Mouse (Mus musculus): ENCODE results near the gene Gm10322. TPM values are rescaled to one million over a fixed set of nuclear protein-coding genes. Genes with fewer than 3 reads are reported as not detected.

Gm10322 gene
- total and polyA plus RNA-seq, 2 experiments from 2014 or later: not detected

GRCm38 (mm10) chr10:59645153-59645552 lies 29.3 kb downstream of the Gm10322 start:
- Histone ChIP-seq H3K9ac (no peak overlapping the region), H3K27me3 (ENCODE audit: insufficient read depth, low read length) (no peaks in the 10 kb centered on the region), H3K36me3 (ENCODE audit: insufficient read depth) (no peaks in the 10 kb centered on the region), H3K4me2 (ENCODE audit: low read depth) (no peak overlapping the region), H3K4me1 (ENCODE audit: insufficient read depth) (no peaks in the 10 kb centered on the region), H3K4me3 (ENCODE audit: low read depth, low read length) (no peak overlapping the region), H3K9me3 (ENCODE audit: low read length) (no peaks in the 10 kb centered on the region), H3K27ac (ENCODE audit: low read depth, low read length) (no peak overlapping the region)
- 92% methylated on average over 4 of the region's 4 CpGs for WGBS
- DNase-seq (no peak), ATAC-seq (no peak)
- no peak for TF ChIP-seq CTCF (IDR thresholded peaks at IDR 0.05; ENCODE audit: low read depth)

DNA sequence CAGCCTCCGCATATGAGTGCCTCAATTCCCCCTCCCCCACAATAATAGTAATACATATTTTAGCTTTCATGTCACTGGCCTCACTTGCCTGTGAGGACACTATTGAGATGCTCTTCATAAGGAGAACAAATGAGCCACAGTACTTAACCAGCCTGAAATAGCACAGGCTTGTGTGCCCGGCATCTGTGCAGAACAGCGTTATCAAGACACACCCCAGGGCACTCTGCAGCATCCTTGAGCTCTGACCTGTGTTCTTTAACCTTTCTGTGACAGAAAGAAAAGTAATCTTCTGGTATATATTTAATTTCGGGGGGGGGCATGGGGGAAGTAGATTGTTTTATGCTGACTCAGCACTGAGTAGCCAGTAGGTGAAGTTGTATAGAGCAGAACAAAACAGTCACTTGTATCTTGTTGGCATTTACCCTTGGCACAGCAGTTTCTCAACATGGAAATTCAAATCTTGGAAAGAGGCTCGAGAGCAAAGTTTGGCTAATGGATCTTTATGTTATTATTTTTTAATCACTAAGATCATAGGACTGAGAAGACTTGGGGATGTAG lies 31.0 kb downstream of the Gm10322 start:
- Histone ChIP-seq H3K36me3 (ENCODE audit: insufficient read depth) (no peaks in the 10 kb centered on the region), H3K4me2 (ENCODE audit: low read depth) (no peak overlapping the region), H3K27me3 (ENCODE audit: insufficient read depth, low read length) (no peaks in the 10 kb centered on the region), H3K9ac (no peak overlapping the region), H3K4me3 (ENCODE audit: low read depth, low read length) (no peak overlapping the region), H3K4me1 (ENCODE audit: insufficient read depth) (no peaks in the 10 kb centered on the region), H3K9me3 (ENCODE audit: low read length) (no peaks in the 10 kb centered on the region), H3K27ac (ENCODE audit: low read depth, low read length) (no peak overlapping the region)
- ATAC-seq (no peak), DNase-seq (no peak)
- no peak for TF ChIP-seq CTCF (IDR thresholded peaks at IDR 0.05; ENCODE audit: low read depth)
- 88% methylated on average over 5 of the region's 5 CpGs for WGBS

DNA sequence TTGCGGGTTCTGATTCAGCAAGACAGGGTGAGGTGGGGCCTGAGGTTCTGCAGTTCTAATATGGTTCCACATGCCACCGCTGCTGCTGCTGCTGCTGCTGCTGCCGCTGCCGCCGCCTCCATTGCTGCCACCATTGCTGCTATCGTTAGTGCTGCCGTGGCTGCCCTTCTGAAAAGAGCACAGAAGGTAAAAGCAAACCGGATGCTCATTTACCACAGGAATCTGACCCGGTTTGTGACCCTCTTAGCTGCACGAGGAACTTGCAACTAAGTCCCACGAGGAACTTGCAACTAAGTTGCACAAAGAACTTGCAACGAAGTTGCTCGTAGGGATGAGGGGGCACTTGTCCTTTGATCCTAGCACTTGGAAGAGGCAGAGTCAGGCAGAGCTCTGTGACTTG lies 40.9 kb downstream of the Gm10322 start:
- TF ChIP-seq CTCF (IDR thresholded peaks at IDR 0.05; ENCODE audit: low read depth): no peak
- Histone ChIP-seq H3K4me3 (ENCODE audit: low read depth, low read length) (no peak overlapping the region), H3K36me3 (ENCODE audit: insufficient read depth) (no peaks in the 10 kb centered on the region), H3K9me3 (ENCODE audit: low read length) (no peaks in the 10 kb centered on the region), H3K27me3 (ENCODE audit: insufficient read depth, low read length) (no peaks in the 10 kb centered on the region), H3K27ac (ENCODE audit: low read depth, low read length) (no peak overlapping the region), H3K9ac (no peak overlapping the region), H3K4me2 (ENCODE audit: low read depth) (no peak overlapping the region), H3K4me1 (ENCODE audit: insufficient read depth) (no peaks in the 10 kb centered on the region)
- whole genome bisulfite sequencing: 75% methylated on average over 13 of the region's 13 CpGs
- DNase-seq: no peak
- ATAC-seq: no peak

DNA sequence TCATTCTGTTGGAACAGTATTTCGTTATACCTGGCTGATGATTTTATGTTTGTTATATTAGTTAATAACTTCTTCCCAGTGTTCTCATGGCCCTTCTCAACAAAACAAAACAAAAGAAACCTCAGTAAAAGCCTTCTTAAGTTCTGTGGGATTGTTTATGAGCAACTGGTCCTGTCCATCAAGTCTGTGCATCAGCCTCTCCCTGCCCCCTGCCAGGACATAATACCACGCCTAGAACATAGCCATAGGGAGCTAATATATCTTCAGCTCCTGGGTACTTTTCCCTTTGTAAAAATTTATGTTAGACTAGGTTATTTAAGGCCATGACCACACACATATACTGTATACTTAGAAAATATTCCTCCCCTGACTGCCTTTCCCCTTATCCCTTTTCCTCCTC lies 48.9 kb downstream of the Gm10322 start:
- no peak for ATAC-seq
- no peaks in the 10 kb centered on the region for H3K36me3 ChIP-seq (ENCODE audit: insufficient read depth)
- H3K27me3 ChIP-seq (ENCODE audit: insufficient read depth, low read length): no peaks in the 10 kb centered on the region
- H3K4me2 ChIP-seq (ENCODE audit: low read depth): no peak overlapping the region
- TF ChIP-seq CTCF (IDR thresholded peaks at IDR 0.05; ENCODE audit: low read depth): no peak
- no peak overlapping the region for H3K4me3 ChIP-seq (ENCODE audit: low read depth, low read length)
- DNase-seq: no peak
- H3K4me1 ChIP-seq (ENCODE audit: insufficient read depth): peaks cover 3% of the 10 kb centered on the region; the same call in 1 of the 2 replicates
- no peak overlapping the region for H3K27ac ChIP-seq (ENCODE audit: low read depth, low read length)
- H3K9ac ChIP-seq: no peak overlapping the region
- WGBS: 73% methylated on average over 2 of the region's 2 CpGs
- no peaks in the 10 kb centered on the region for H3K9me3 ChIP-seq (ENCODE audit: low read length)

DNA sequence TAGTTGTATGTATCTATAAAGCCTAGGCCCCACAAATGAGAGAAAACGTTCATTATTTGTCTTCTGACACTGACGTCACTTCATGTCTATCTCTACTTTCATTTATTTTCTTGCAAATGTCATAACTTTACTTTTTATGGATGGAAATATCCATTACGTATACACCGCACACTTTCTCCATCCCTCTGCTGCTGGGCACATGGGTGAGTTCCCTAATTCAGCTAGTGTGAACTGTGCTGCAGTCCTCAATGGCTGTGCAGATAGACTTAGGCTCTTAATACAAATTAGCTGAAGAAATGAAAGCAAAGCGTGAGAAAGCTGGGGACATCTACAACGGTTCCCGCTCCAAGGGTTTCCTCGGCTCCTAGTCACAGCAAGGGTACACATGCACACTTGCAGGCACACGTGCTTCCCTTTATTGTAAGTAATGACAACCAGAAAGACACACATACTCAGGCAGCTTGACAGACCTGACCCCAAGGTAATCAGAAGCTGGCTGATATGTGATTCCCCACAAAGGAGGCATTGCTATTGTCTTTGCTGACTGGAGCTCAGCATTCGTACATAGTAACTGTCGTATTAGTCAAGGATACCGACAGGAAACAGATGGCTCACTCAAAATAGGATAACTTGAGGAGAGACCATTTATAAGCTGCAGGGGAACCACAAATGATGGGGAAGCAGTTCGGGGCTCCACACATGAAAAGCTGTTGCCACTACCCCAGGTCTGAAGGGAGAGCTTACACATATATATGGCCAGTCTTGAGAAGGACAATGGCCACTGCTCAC lies 49.8 kb downstream of the Gm10322 start:
- Histone ChIP-seq H3K27me3 (ENCODE audit: insufficient read depth, low read length) (no peaks in the 10 kb centered on the region), H3K4me2 (ENCODE audit: low read depth) (no peak overlapping the region), H3K4me1 (ENCODE audit: insufficient read depth) (peaks cover 3% of the 10 kb centered on the region; the same call in 1 of the 2 replicates), H3K9me3 (ENCODE audit: low read length) (no peaks in the 10 kb centered on the region), H3K4me3 (ENCODE audit: low read depth, low read length) (no peak overlapping the region), H3K27ac (ENCODE audit: low read depth, low read length) (no peak overlapping the region), H3K9ac (no peak overlapping the region), H3K36me3 (ENCODE audit: insufficient read depth) (no peaks in the 10 kb centered on the region)
- DNase-seq (peak; percentile 20), ATAC-seq (peak; percentile 36; the same call in 1 of the 2 replicates)
- TF ChIP-seq CTCF (IDR thresholded peaks at IDR 0.05; ENCODE audit: low read depth): no peak
- 65% methylated on average over 13 of the region's 13 CpGs for WGBS

Other genes with a start within 250 kb of the Gm10322 start
- gene Gm10273, start 220.4 kb upstream of the Gm10322 start, total RNA-seq (2014; rRNA removed): 8.9 and 11.2 TPM in 2 replicates
- gene Gm10273, start 220.4 kb upstream of the Gm10322 start, polyA plus RNA-seq (2015; fragmentation: Nextera tagmentation; extraction: Ambion mirVana): 3.1 and 4.6 TPM in 2 replicates
- gene Pla2g12b, start 212.4 kb upstream of the Gm10322 start, total RNA-seq (2014; rRNA removed): not detected in 2 replicates
- not detected in 2 replicates for gene Pla2g12b, start 212.4 kb upstream of the Gm10322 start, polyA plus RNA-seq (2015; fragmentation: Nextera tagmentation; extraction: Ambion mirVana)
- gene Oit3, start 174.3 kb upstream of the Gm10322 start, total RNA-seq (2014; rRNA removed): 0.19 TPM in 1 of 2 replicates, not detected in the other
- gene Oit3, start 174.3 kb upstream of the Gm10322 start, polyA plus RNA-seq (2015; fragmentation: Nextera tagmentation; extraction: Ambion mirVana): 0.10 and 0.27 TPM in 2 replicates
- gene Mcu, start 629 bp downstream of the Gm10322 start, total RNA-seq (2014; rRNA removed): 41.0 and 47.9 TPM in 2 replicates
- gene Mcu, start 629 bp downstream of the Gm10322 start, polyA plus RNA-seq (2015; fragmentation: Nextera tagmentation; extraction: Ambion mirVana): 51.4 and 58.0 TPM in 2 replicates
- 69.6 and 69.7 TPM in 2 replicates for gene Micu1, start 86.4 kb downstream of the Gm10322 start, total RNA-seq (2014; rRNA removed)
- 61.6 and 72.0 TPM in 2 replicates for gene Micu1, start 86.4 kb downstream of the Gm10322 start, polyA plus RNA-seq (2015; fragmentation: Nextera tagmentation; extraction: Ambion mirVana)